Mouse (Mus musculus): ENCODE results near the gene Slc38a1.

GRCm38 (mm10) chr15:96652531-96652930 lies 9.8 kb upstream of the Slc38a1 start:
- TF ChIP-seq CTCF (IDR thresholded peaks at IDR 0.05; ENCODE audit: low read depth), result no peak
- TF ChIP-seq EP300 (IDR thresholded peaks at IDR 0.05; ENCODE audit: low read depth), result no peak

Data from heart, postnatal 0 days (tissue).